In genomic region chr3:89847596-89847995, GRCm38 (mm10) we compare ENCODE assay signal across 11 mouse cellular contexts. TPM values are rescaled to one million over a fixed set of nuclear protein-coding genes. Genes with fewer than 3 reads are reported as not detected.
DNase-seq lines count a peak whose midpoint lies in the region; ATAC-seq and TF ChIP-seq lines count a peak whose summit lies in the region.
"Had no signal": no experiment of that assay in that cellular context is flagged by ENCODE, and none has a peak within 500 bp of the region (broad histone marks: within the 10 kb centered on the region; RNA-seq: fewer than 3 reads in every experiment).

No protein-coding gene starts in this region.

- no peaks in the 10 kb centered on the region for H3K36me3 ChIP-seq in kidney, adult 2 months (ENCODE audit: control insufficient read depth, insufficient read depth, low read length)
- no peaks in the 10 kb centered on the region for H3K36me3 ChIP-seq in liver, embryonic 16.5 days (ENCODE audit: control insufficient read depth, insufficient read depth)
- H3K36me3 ChIP-seq in neural tube, embryonic 15.5 days, result no peaks in the 10 kb centered on the region
- H3K36me3 ChIP-seq: embryonic facial prominence, embryonic 13.5 days; G1E had no signal

- peak overlapping the region; percentile 84 for H3K27ac ChIP-seq in kidney, adult 2 months (ENCODE audit: insufficient read depth, low read depth, low read length)
- no peak overlapping the region for H3K27ac ChIP-seq in liver, embryonic 16.5 days (ENCODE audit: low read length)
- H3K27ac ChIP-seq in neural tube, embryonic 15.5 days (replicated peaks), result no peak overlapping the region
- H3K27ac ChIP-seq: embryonic facial prominence, embryonic 13.5 days had no signal

- H3K27me3 ChIP-seq in kidney, adult 2 months (replicated peaks; ENCODE audit: control insufficient read depth, insufficient read depth, low read length), result no peaks in the 10 kb centered on the region
- H3K27me3 ChIP-seq in liver, embryonic 16.5 days (ENCODE audit: control insufficient read depth, insufficient read depth, low read depth, low read length), result no peaks in the 10 kb centered on the region
- no peaks in the 10 kb centered on the region for H3K27me3 ChIP-seq in neural tube, embryonic 15.5 days (replicated peaks)
- H3K27me3 ChIP-seq: embryonic facial prominence, embryonic 13.5 days had no signal

- DNase-seq in 416B (ENCODE audit: low read depth), result peak; percentile 85
- peak; percentile 69 for DNase-seq in adrenal gland, adult 8-10 months
- peak; percentile 90 for DNase-seq in kidney, adult 2 months
- no peak for DNase-seq in c-Kit-positive CD71-positive TER-119-positive erythroid progenitor cells, embryonic 14.5 days (ENCODE audit: low spot score)
- DNase-seq in urinary bladder, postnatal 4 days (ENCODE audit: low spot score in 2 of 2), result no peak
- DNase-seq in layer of hippocampus, postnatal 36 days, result no peak
- DNase-seq: retina, postnatal 1 day had no signal

- no peaks in the 10 kb centered on the region for H3K4me1 ChIP-seq in kidney, adult 2 months (ENCODE audit: control insufficient read depth, insufficient read depth, low read length)
- peaks cover 7% of the 10 kb centered on the region for H3K4me1 ChIP-seq in liver, embryonic 16.5 days (ENCODE audit: control insufficient read depth, low read depth, low read length)
- H3K4me1 ChIP-seq in neural tube, embryonic 15.5 days, result no peaks in the 10 kb centered on the region
- H3K4me1 ChIP-seq: embryonic facial prominence, embryonic 13.5 days had no signal

- peak; percentile 59 for ATAC-seq in liver, embryonic 16.5 days (ENCODE audit: low read depth)
- no peak for ATAC-seq in neural tube, embryonic 15.5 days (ENCODE audit: low FRiP score)

- no peak overlapping the region for H3K9ac ChIP-seq in liver, embryonic 16.5 days (ENCODE audit: low read depth, low read length)
- H3K9ac ChIP-seq in neural tube, embryonic 15.5 days (replicated peaks), result no peak overlapping the region
- H3K9ac ChIP-seq: embryonic facial prominence, embryonic 13.5 days had no signal

- H3K4me2 ChIP-seq in liver, embryonic 16.5 days (ENCODE audit: low read depth, low read length), result no peak overlapping the region
- H3K4me2 ChIP-seq in neural tube, embryonic 15.5 days, result no peak overlapping the region
- H3K4me2 ChIP-seq: embryonic facial prominence, embryonic 13.5 days had no signal

- no peak overlapping the region for H3K4me3 ChIP-seq in kidney, adult 2 months (ENCODE audit: insufficient read depth, low read depth, low read length)
- no peak overlapping the region for H3K4me3 ChIP-seq in liver, embryonic 16.5 days (ENCODE audit: low read depth, low read length)
- no peak overlapping the region for H3K4me3 ChIP-seq in neural tube, embryonic 15.5 days (replicated peaks)
- H3K4me3 ChIP-seq: embryonic facial prominence, embryonic 13.5 days had no signal

- no peak for TF ChIP-seq CTCF in kidney, adult 2 months (conservative IDR thresholded peaks at IDR 0.05; ENCODE audit: insufficient read depth, insufficient read length, low read depth, low read length)

- WGBS in kidney, adult 2 months, result 52% methylated on average over 6 of the region's 6 CpGs
- WGBS in liver, embryonic 16.5 days (ENCODE audit: insufficient replicate concordance), result 61% methylated on average over 6 of the region's 6 CpGs
- 79% methylated on average over 6 of the region's 6 CpGs for WGBS in neural tube, embryonic 15.5 days

- H3K9me3 ChIP-seq in liver, embryonic 16.5 days (replicated peaks; ENCODE audit: control insufficient read depth, low read length), result no peaks in the 10 kb centered on the region
- no peaks in the 10 kb centered on the region for H3K9me3 ChIP-seq in neural tube, embryonic 15.5 days (replicated peaks)
- H3K9me3 ChIP-seq: embryonic facial prominence, embryonic 13.5 days; G1E had no signal

- TF ChIP-seq POLR2A in kidney, adult 2 months (IDR thresholded peaks at IDR 0.05; ENCODE audit: low read depth, low read length), result no peak

RNA-seq across cellular contexts. Expression of gene She, which starts 16.4 kb away (rescaled TPM):
- total RNA-seq in adrenal gland, adult 8-10 months (2022), result 10 to 100 TPM in 2 of 4 experiments, 1 to 10 TPM in 2; 5.6 to 11.6 (median 10.1) TPM
- 3.3 and 4.1 TPM in 2 replicates for polyA plus RNA-seq in kidney, adult 2 months (2012; rRNA removed)
- 0.90 and 1.1 TPM in 2 replicates for polyA plus RNA-seq in liver, embryonic 16.5 days (2015; fragmentation: Nextera tagmentation; extraction: Ambion mirVana)
- polyA plus RNA-seq in neural tube, embryonic 15.5 days (2015; fragmentation: Nextera tagmentation; extraction: Ambion mirVana), result 1.4 and 2.0 TPM in 2 replicates
- total RNA-seq in layer of hippocampus, postnatal 36 days (2021), result 1 to 10 TPM; 2.4 to 2.9 TPM
- total RNA-seq: G1E had no signal
- polyA plus RNA-seq: G1E had no signal

Comparison
In these comparisons a context has a peak if more than half of its experiments do, and no peak if none do; other contexts are left out.
1. DNase-seq: peak in 416B (single experiment), adrenal gland, adult 8-10 months (single experiment) and kidney, adult 2 months (single experiment); none in c-Kit-positive CD71-positive TER-119-positive erythroid progenitor cells, embryonic 14.5 days (single experiment), urinary bladder, postnatal 4 days (0 of 2) and layer of hippocampus, postnatal 36 days (0 of 2).